In genomic region chr3:131857442-131857841, GRCm38 (mm10) we compare ENCODE assay signal across 19 mouse cellular contexts.
"Had no signal": no experiment of that assay in that cellular context is flagged by ENCODE, and none has a peak within 500 bp of the region (broad histone marks: within the 10 kb centered on the region; RNA-seq: fewer than 3 reads in every experiment).

No protein-coding gene starts in this region.

- ATAC-seq: midbrain, embryonic 16.5 days had no signal

- H3K27ac ChIP-seq: midbrain, embryonic 10.5 days; midbrain, embryonic 12.5 days; neural tube, embryonic 13.5 days; neural tube, embryonic 15.5 days had no signal

- H3K9me3 ChIP-seq: midbrain, embryonic 10.5 days; midbrain, embryonic 12.5 days; neural tube, embryonic 13.5 days; neural tube, embryonic 15.5 days had no signal

- H3K4me1 ChIP-seq: midbrain, embryonic 10.5 days; midbrain, embryonic 12.5 days; neural tube, embryonic 13.5 days; neural tube, embryonic 15.5 days had no signal

- H3K36me3 ChIP-seq: midbrain, embryonic 10.5 days; midbrain, embryonic 12.5 days; neural tube, embryonic 13.5 days; neural tube, embryonic 15.5 days had no signal

- DNase-seq: lung, adult 18-20 months; lung, embryonic 14.5 days; lung, postnatal 10 days; lung, postnatal 4 days; midbrain, embryonic 14.5 days; retina, postnatal 1 day; right cerebral cortex, adult 18-20 months; right cerebral cortex, postnatal 25 days; right cerebral cortex, postnatal 4 days; spleen, adult 18-20 months; thymus, adult 2 months; thymus, postnatal 25 days; thymus, postnatal 4 days had no signal

- H3K4me3 ChIP-seq: midbrain, embryonic 10.5 days; midbrain, embryonic 12.5 days; myocyte; neural tube, embryonic 13.5 days; neural tube, embryonic 15.5 days had no signal

- H3K9ac ChIP-seq: lung, embryonic 14.5 days; midbrain, embryonic 12.5 days; neural tube, embryonic 13.5 days; neural tube, embryonic 15.5 days had no signal

- H3K27me3 ChIP-seq: midbrain, embryonic 12.5 days; neural tube, embryonic 13.5 days; neural tube, embryonic 15.5 days had no signal

- H3K4me2 ChIP-seq: lung, embryonic 14.5 days; midbrain, embryonic 12.5 days; neural tube, embryonic 13.5 days; neural tube, embryonic 15.5 days had no signal
